Mouse (Mus musculus): ENCODE data around the gene Thtpa. TPM values are rescaled to one million over a fixed set of nuclear protein-coding genes. Genes with fewer than 3 reads are reported as not detected.

Gene Thtpa
- polyA plus RNA-seq, 1 experiment from 2014 or later = 44.4 TPM

DNA sequence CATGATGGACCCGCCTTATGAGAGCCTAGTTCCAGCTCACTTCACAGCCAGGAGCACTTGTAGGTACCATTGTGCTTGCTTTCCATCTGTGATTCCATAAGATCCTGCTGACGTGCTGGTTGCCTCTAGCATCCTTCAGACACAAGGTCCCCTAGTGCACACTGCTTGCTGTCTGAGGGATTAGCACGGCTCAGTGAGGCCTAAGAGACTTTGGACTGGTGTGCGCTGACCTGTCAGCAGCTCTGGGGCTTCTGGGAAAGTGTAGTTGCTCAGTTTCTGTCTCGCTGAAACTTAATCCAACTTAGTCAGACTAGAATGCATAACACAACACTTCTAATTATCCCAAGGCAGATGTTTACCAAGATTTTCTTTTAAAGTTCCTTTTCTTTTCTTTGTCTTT, 34.7 kb upstream of the Thtpa start:
- DNase-seq (ENCODE audit: low spot score) = no peak
- no peaks in the 10 kb centered on the region for H3K9me3 ChIP-seq (replicated peaks; ENCODE audit: control insufficient read depth, low read length)
- 0 out of 2 replicates have a peak overlapping the region, but pooled peaks have one; percentile 41 for H3K27ac ChIP-seq (ENCODE audit: low read depth, low read length)
- H3K36me3 ChIP-seq (ENCODE audit: control insufficient read depth, insufficient read depth, low read length) = peaks cover 51% of the 10 kb centered on the region
- peak overlapping the region; percentile 29; the same call in 1 of the 2 replicates for H3K9ac ChIP-seq (ENCODE audit: low read length)
- peak overlapping the region; percentile 65 for H3K4me2 ChIP-seq (ENCODE audit: low read length)
- ATAC-seq = no peak
- 24% methylated on average over 5 of the region's 5 CpGs for whole genome bisulfite sequencing
- H3K27me3 ChIP-seq (replicated peaks; ENCODE audit: control insufficient read depth, insufficient read depth, low read length) = no peaks in the 10 kb centered on the region
- H3K4me1 ChIP-seq (ENCODE audit: control insufficient read depth, insufficient read depth, low read length) = peaks cover 59% of the 10 kb centered on the region
- peak overlapping the region; percentile 8; the same call in 1 of the 2 replicates for H3K4me3 ChIP-seq (ENCODE audit: low read depth, low read length)

DNA sequence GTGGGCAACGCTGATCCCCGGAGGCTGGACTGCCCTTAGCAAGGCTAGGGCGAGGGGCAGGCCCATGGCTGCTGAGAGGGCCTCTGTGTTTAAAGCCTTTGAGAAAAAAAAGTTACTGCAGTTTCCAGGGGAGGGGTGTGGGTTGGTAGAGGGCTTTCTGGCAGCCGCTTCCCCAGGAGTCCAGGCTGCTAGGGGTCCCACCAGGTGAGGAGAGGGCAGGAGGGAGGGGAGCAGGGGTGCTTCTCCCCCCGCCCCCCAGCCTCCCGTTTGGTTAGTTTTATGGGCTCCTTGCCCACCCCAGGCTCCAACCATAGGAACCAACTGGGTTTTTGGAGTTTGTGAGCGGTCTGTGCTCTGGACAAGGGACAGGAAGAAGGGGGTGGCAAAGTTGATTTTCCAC, 32.7 kb upstream of the Thtpa start:
- Histone ChIP-seq H3K27me3 (replicated peaks; ENCODE audit: control insufficient read depth, insufficient read depth, low read length) (no peaks in the 10 kb centered on the region), H3K9ac (ENCODE audit: low read length) (peak overlapping the region; percentile 25; the same call in 1 of the 2 replicates), H3K4me2 (ENCODE audit: low read length) (peak overlapping the region; percentile 38), H3K4me1 (ENCODE audit: control insufficient read depth, insufficient read depth, low read length) (peaks cover 47% of the 10 kb centered on the region), H3K27ac (ENCODE audit: low read depth, low read length) (no peak overlapping the region; the same call in 1 of the 2 replicates), H3K4me3 (ENCODE audit: low read depth, low read length) (no peak overlapping the region), H3K9me3 (replicated peaks; ENCODE audit: control insufficient read depth, low read length) (no peaks in the 10 kb centered on the region), H3K36me3 (ENCODE audit: control insufficient read depth, insufficient read depth, low read length) (peaks cover 68% of the 10 kb centered on the region)
- 47% methylated on average over 7 of the region's 7 CpGs for WGBS
- no peak for ATAC-seq
- DNase-seq (ENCODE audit: low spot score) = no peak

DNA sequence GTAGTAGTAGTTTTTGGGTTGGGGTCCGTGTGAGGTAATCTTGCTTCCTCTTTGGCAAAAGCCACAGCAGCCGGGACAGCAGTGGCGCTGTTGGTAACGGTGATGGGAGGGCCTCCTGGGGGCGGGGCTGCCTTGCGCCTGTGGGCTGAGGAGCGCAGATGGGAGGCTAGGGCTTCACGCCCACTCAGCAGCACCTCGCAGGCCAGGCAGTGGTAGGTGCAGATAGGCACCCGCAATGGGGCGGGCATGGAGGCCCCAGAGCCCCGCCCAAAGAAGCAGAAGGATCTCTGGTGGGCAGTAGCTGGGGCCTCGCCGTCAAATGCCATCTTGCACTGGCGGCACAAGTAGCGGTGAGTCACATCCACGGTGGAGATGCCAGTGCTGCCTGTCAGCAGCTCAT, 32.0 kb upstream of the Thtpa start:
- Histone ChIP-seq H3K4me2 (ENCODE audit: low read length) (peak overlapping the region; percentile 38), H3K36me3 (ENCODE audit: control insufficient read depth, insufficient read depth, low read length) (peaks cover 75% of the 10 kb centered on the region), H3K4me3 (ENCODE audit: low read depth, low read length) (peak overlapping the region; percentile 8; the same call in 1 of the 2 replicates), H3K4me1 (ENCODE audit: control insufficient read depth, insufficient read depth, low read length) (peaks cover 41% of the 10 kb centered on the region), H3K9me3 (replicated peaks; ENCODE audit: control insufficient read depth, low read length) (no peaks in the 10 kb centered on the region), H3K27me3 (replicated peaks; ENCODE audit: control insufficient read depth, insufficient read depth, low read length) (no peaks in the 10 kb centered on the region), H3K27ac (ENCODE audit: low read depth, low read length) (peak overlapping the region; percentile 63), H3K9ac (ENCODE audit: low read length) (peak overlapping the region; percentile 40)
- WGBS = 27% methylated on average over 15 of the region's 17 CpGs
- DNase-seq (ENCODE audit: low spot score) (peak; percentile 67), ATAC-seq (peak; percentile 68)

DNA sequence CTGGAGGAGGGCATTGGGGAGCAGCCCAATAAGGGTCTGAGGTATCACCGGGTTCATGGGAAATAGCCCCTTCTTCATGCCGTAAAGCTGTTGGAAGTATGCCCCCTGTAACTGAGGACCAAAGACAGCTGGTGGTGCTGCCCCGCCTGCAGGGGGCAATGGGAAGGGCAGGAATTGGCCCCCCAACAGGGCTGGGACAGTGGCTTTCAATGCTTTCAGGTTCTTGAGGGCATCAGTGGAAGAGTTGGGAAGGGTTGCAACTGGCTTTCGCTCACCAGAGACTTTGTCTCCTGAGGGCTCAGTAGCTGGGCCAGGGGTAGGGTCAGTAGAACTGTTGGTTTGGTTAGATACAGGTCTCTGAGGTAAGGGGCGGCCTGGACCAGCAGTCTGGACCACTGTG, 31.5 kb upstream of the Thtpa start:
- DNase-seq (ENCODE audit: low spot score) (no peak), ATAC-seq (no peak)
- Histone ChIP-seq H3K4me3 (ENCODE audit: low read depth, low read length) (peak overlapping the region; percentile 8; the same call in 1 of the 2 replicates), H3K4me1 (ENCODE audit: control insufficient read depth, insufficient read depth, low read length) (peaks cover 40% of the 10 kb centered on the region), H3K27ac (ENCODE audit: low read depth, low read length) (peak overlapping the region; percentile 63), H3K36me3 (ENCODE audit: control insufficient read depth, insufficient read depth, low read length) (peaks cover 78% of the 10 kb centered on the region), H3K9ac (ENCODE audit: low read length) (peak overlapping the region; percentile 40), H3K4me2 (ENCODE audit: low read length) (peak overlapping the region; percentile 38), H3K27me3 (replicated peaks; ENCODE audit: control insufficient read depth, insufficient read depth, low read length) (no peaks in the 10 kb centered on the region), H3K9me3 (replicated peaks; ENCODE audit: control insufficient read depth, low read length) (no peaks in the 10 kb centered on the region)
- 86% methylated on average over 5 of the region's 5 CpGs for WGBS

DNA sequence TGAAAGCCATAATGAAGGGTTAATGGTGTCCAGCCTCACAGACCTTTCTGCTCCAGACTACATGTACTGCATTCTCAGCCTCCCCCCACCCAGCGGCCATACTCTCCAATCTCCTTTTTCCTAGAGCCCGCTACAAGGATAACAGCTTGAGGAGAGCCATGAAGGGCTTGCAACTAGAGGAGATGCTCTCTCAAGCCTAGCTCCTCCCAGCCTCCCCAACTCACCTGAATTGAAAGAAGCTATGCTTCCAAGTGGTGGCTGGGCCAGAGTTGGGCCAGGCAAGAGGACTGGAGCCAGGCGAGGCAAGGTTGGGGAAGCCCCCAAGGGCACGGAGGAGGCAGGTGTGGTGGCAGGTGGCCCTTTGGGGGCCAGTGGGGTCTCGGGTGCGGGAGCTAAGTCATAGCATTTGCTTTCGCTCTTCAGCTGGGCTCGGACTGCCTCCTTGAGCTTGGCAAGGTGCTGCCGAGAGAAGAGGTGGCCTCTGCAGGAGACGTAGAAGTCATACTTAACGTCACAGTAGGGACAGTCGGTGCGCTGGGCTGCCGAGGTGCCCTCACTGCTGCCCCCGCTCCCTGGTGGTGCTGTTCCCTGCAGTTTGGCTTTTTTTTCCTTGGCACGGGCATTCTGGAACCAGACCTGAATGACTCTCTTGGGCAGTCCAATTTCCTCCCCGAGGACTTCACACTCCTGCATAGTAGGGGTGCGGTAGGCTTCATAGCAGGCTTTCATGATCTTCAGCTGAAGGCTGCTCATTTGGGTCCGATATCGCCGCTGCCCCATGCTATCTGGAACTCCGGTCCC, 30.8 kb upstream of the Thtpa start:
- no peak for ATAC-seq
- Histone ChIP-seq H3K4me2 (ENCODE audit: low read length) (peak overlapping the region; percentile 38; the same call in 1 of the 2 replicates), H3K27ac (ENCODE audit: low read depth, low read length) (peak overlapping the region; percentile 63), H3K9ac (ENCODE audit: low read length) (no peak overlapping the region; the same call in 1 of the 2 replicates), H3K9me3 (replicated peaks; ENCODE audit: control insufficient read depth, low read length) (no peaks in the 10 kb centered on the region), H3K27me3 (replicated peaks; ENCODE audit: control insufficient read depth, insufficient read depth, low read length) (no peaks in the 10 kb centered on the region), H3K4me1 (ENCODE audit: control insufficient read depth, insufficient read depth, low read length) (peaks cover 35% of the 10 kb centered on the region), H3K36me3 (ENCODE audit: control insufficient read depth, insufficient read depth, low read length) (peaks cover 85% of the 10 kb centered on the region), H3K4me3 (ENCODE audit: low read depth, low read length) (no peak overlapping the region)
- 91% methylated on average over 22 of the region's 22 CpGs for WGBS
- DNase-seq (ENCODE audit: low spot score) = no peak

DNA sequence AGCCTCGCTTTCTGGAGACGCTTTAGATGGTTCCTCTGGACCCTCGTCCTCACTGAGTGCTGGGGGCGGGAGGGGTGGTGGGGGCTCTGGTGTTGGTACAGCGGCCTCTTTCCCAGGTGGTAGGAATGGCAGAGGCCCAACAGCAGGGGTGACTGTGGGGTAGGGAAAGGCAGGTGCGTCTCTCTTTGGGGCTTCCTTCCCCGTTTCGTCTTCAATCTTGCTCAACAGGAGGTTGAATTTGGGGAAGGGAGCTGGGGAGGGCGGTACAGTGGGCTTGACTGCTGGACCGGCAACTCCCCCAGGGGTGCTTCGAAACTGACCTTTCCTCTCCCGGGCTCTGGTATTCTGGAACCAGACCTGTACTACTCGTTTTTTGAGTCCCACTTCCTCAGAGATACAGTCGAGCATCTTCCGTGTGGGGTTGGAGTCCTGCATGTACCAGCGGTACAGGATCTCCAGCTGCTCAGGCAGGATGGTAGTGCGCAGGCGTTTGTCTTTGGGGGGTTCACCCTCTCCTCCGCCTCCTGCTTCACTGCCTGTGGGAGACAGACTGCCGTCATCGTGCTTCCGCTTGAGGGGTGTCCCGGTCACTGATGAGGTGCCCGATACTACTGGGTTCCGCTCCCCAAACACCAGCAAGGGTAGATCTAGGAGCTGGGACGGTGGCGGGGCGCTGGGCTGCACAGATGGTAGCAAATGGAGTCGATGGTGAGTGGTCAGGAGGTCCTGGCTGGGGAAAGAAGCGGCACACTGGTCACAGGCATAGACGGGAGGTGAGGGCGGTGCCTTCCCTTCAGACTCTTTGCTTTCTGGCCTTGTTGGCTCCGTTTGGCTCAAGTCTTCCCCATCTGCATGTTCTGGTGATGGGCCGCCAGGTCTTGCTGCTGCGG, 29.9 kb upstream of the Thtpa start:
- H3K4me1 ChIP-seq (ENCODE audit: control insufficient read depth, insufficient read depth, low read length) = peaks cover 26% of the 10 kb centered on the region
- ATAC-seq (no peak), DNase-seq (ENCODE audit: low spot score) (no peak)
- H3K36me3 ChIP-seq (ENCODE audit: control insufficient read depth, insufficient read depth, low read length) = peaks cover 89% of the 10 kb centered on the region
- 85% methylated on average over 35 of the region's 35 CpGs for WGBS
- H3K4me2 ChIP-seq (ENCODE audit: low read length) = no peak overlapping the region
- no peak overlapping the region for H3K9ac ChIP-seq (ENCODE audit: low read length)
- no peaks in the 10 kb centered on the region for H3K27me3 ChIP-seq (replicated peaks; ENCODE audit: control insufficient read depth, insufficient read depth, low read length)
- H3K9me3 ChIP-seq (replicated peaks; ENCODE audit: control insufficient read depth, low read length) = no peaks in the 10 kb centered on the region
- no peak overlapping the region for H3K4me3 ChIP-seq (ENCODE audit: low read depth, low read length)
- 0 out of 2 replicates have a peak overlapping the region, but pooled peaks have one; percentile 11 for H3K27ac ChIP-seq (ENCODE audit: low read depth, low read length)

DNA sequence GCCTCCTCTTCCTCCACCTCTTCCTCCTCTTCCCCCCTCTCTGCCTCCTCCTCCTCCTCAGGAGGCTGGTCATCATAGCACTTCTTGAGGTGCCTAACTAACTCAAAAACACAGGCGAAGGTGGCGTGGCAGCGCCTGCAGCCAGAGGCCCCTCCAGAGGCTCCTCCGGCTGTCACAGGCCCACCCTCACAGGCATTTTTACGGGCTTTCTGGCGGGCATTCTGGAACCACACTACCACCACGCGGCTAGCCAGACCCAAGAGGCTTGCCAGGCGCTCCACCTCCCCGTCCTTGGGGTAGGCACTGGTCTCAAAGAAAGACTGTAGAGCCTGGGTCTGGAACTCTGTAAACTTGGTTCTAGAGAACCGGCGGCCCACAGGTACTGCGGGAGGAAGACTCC, 29.2 kb upstream of the Thtpa start:
- Histone ChIP-seq H3K27me3 (replicated peaks; ENCODE audit: control insufficient read depth, insufficient read depth, low read length) (no peaks in the 10 kb centered on the region), H3K9me3 (replicated peaks; ENCODE audit: control insufficient read depth, low read length) (no peaks in the 10 kb centered on the region), H3K4me1 (ENCODE audit: control insufficient read depth, insufficient read depth, low read length) (peaks cover 19% of the 10 kb centered on the region), H3K9ac (ENCODE audit: low read length) (no peak overlapping the region), H3K4me2 (ENCODE audit: low read length) (no peak overlapping the region), H3K27ac (ENCODE audit: low read depth, low read length) (0 out of 2 replicates have a peak overlapping the region, but pooled peaks have one; percentile 11), H3K36me3 (ENCODE audit: control insufficient read depth, insufficient read depth, low read length) (peaks cover 89% of the 10 kb centered on the region), H3K4me3 (ENCODE audit: low read depth, low read length) (no peak overlapping the region)
- DNase-seq (ENCODE audit: low spot score) (no peak), ATAC-seq (no peak)
- WGBS = 94% methylated on average over 13 of the region's 13 CpGs

DNA sequence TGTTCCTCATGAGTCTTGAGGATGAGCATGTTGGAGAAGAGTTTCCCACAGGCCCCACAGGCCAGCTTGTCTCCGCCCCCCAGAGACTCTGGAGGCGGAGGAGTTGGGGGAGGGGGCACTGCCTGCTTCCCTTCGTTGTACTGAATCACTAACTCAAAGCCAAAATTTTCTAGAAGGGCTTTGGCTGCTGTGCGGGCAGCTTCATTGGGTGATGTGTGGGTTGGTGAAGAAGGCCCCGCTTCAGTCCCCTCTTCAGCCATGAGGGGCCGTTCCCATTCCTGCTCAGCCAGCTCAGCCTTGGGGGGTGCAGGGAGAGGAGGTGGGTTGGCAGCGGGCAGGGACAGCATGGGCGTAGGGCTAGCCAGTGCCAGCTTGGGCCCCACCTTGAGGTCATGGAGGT, 28.5 kb upstream of the Thtpa start:
- Histone ChIP-seq H3K36me3 (ENCODE audit: control insufficient read depth, insufficient read depth, low read length) (peaks cover 89% of the 10 kb centered on the region), H3K9me3 (replicated peaks; ENCODE audit: control insufficient read depth, low read length) (no peaks in the 10 kb centered on the region), H3K4me3 (ENCODE audit: low read depth, low read length) (no peak overlapping the region), H3K4me2 (ENCODE audit: low read length) (no peak overlapping the region), H3K27ac (ENCODE audit: low read depth, low read length) (no peak overlapping the region), H3K4me1 (ENCODE audit: control insufficient read depth, insufficient read depth, low read length) (peaks cover 14% of the 10 kb centered on the region), H3K27me3 (replicated peaks; ENCODE audit: control insufficient read depth, insufficient read depth, low read length) (no peaks in the 10 kb centered on the region), H3K9ac (ENCODE audit: low read length) (no peak overlapping the region)
- no peak for DNase-seq (ENCODE audit: low spot score)
- 86% methylated on average over 8 of the region's 8 CpGs for WGBS
- ATAC-seq = no peak
